Mouse (Mus musculus) MEL (cell line): Measurements from ENCODE around the gene Fkrp. TPM values are rescaled to one million over a fixed set of nuclear protein-coding genes. Genes with fewer than 3 reads are reported as not detected.

Experiments
- DNase-seq: peaks from one replicate; pipeline ENCODE4 v3.0.0; 2011; ENCODE audit warnings: low read depth, low spot score
- H3K27ac ChIP-seq: 2 replicates; pipeline ENCODE4 v1.5.1; 2012; ENCODE audit warnings: low read depth, mild to moderate bottlenecking, control low read depth, low read length, moderate library complexity; ENCODE audit not compliant: control insufficient read depth
- H3K27me3 ChIP-seq, 2 experiments: fragments of 150-350 bp in 1 of 2; sonication (generic) in 1 of 2; 2 replicates each; pipeline ENCODE4 v1.6.1; 2012; ENCODE audit warnings: low read length in 2 of 2, mild to moderate bottlenecking in 2 of 2, improper control_type of control experiment in 1 of 2, moderate library complexity in 1 of 2; ENCODE audit not compliant: insufficient read depth in 2 of 2, control insufficient read depth in 1 of 2
- H3K36me3 ChIP-seq, 2 experiments: 2 replicates each; pipeline ENCODE4 v1.6.1; 2012 to 2014; ENCODE audit warnings: low read length in 2 of 2, improper control_type of control experiment in 1 of 2, inconsistent platforms in 1 of 2, mild to moderate bottlenecking in 1 of 2; ENCODE audit not compliant: insufficient read depth in 2 of 2, control insufficient read depth in 1 of 2
- H3K4me1 ChIP-seq, 2 experiments: fragments of 150-350 bp in 1 of 2; sonication (generic) in 1 of 2; 2 replicates each; pipeline ENCODE4 v1.6.1; 2012; ENCODE audit warnings: low read length in 2 of 2, improper control_type of control experiment in 1 of 2, mild to moderate bottlenecking in 1 of 2; ENCODE audit not compliant: insufficient read depth in 2 of 2, control insufficient read depth in 1 of 2
- H3K4me3 ChIP-seq, 2 experiments: fragments of 150-350 bp in 1 of 2; sonication (generic) in 1 of 2; 2 replicates each; pipeline ENCODE4 v1.5.1; 2012; ENCODE audit warnings: low read depth in 2 of 2, low read length in 2 of 2, mild to moderate bottlenecking in 2 of 2, moderate library complexity in 2 of 2, control low read depth in 1 of 2, improper control_type of control experiment in 1 of 2; ENCODE audit not compliant: control insufficient read depth in 1 of 2, insufficient read depth in 1 of 2
- H3K79me2 ChIP-seq: 2 replicates; pipeline ENCODE4 v1.6.1; 2012; ENCODE audit warnings: mild to moderate bottlenecking, low read length, moderate library complexity; ENCODE audit not compliant: control insufficient read depth, poor library complexity, insufficient read depth
- H3K9ac ChIP-seq: 2 replicates; pipeline ENCODE4 v1.6.1; 2012; ENCODE audit warnings: low read depth, mild to moderate bottlenecking, control low read depth, low read length, moderate library complexity; ENCODE audit not compliant: control insufficient read depth, poor library complexity, severe bottlenecking
- H3K9me3 ChIP-seq: fragments of 150-350 bp; sonication (generic); replicated peaks from 2 replicates; pipeline ENCODE4 v1.6.1; 2012; ENCODE audit warnings: mild to moderate bottlenecking, low read length, improper control_type of control experiment, moderate library complexity; ENCODE audit not compliant: insufficient read depth
- BHLHE40 ChIP-seq: IDR thresholded peaks from 2 replicates; pipeline ENCODE4 v1.6.1; 2012; ENCODE audit warnings: low read depth, mild to moderate bottlenecking, inconsistent platforms, low read length, improper control_type of control experiment, borderline replicate concordance
- CHD1 ChIP-seq: IDR thresholded peaks from 2 replicates; pipeline ENCODE4 v1.6.1; 2012; ENCODE audit warnings: low read depth, mild to moderate bottlenecking, inconsistent platforms, low read length, improper control_type of control experiment
- CHD2 ChIP-seq: IDR thresholded peaks from 2 replicates; pipeline ENCODE4 v1.6.1; 2011; ENCODE audit warnings: low read length, improper control_type of control experiment
- CTCF ChIP-seq, 3 experiments: IDR thresholded peaks in 2 of 3; conservative IDR thresholded peaks in 1 of 3; 2 replicates each; pipeline ENCODE4 v1.5.1; 2011 to 2012; ENCODE audit warnings: low read length in 3 of 3, low read depth in 2 of 3, mild to moderate bottlenecking in 2 of 3, improper control_type of control experiment in 1 of 3, inconsistent platforms in 1 of 3, mixed read lengths in 1 of 3, moderate library complexity in 1 of 3; ENCODE audit not compliant: control insufficient read depth in 1 of 3, insufficient read depth in 1 of 3, poor library complexity in 1 of 3, severe bottlenecking in 1 of 3
- E2F4 ChIP-seq: IDR thresholded peaks from 2 replicates; pipeline ENCODE4 v1.6.1; 2011; ENCODE audit warnings: low read depth, low read length, improper control_type of control experiment, borderline replicate concordance
- ELF1 ChIP-seq: IDR thresholded peaks from 2 replicates; pipeline ENCODE4 v1.6.1; 2014; ENCODE audit warnings: low read depth, mild to moderate bottlenecking, inconsistent platforms, low read length, improper control_type of control experiment, moderate library complexity
- EP300 ChIP-seq, 2 experiments: IDR thresholded peaks; 2 replicates each; pipeline ENCODE4 v1.6.1; 2011; ENCODE audit warnings: improper control_type of control experiment in 2 of 2, low read length in 2 of 2, low read depth in 1 of 2, mild to moderate bottlenecking in 1 of 2
- GABPA ChIP-seq: IDR thresholded peaks from 2 replicates; pipeline ENCODE4 v1.6.1; 2012; ENCODE audit warnings: low read depth, mild to moderate bottlenecking, inconsistent platforms, low read length, improper control_type of control experiment, moderate library complexity
- GATA1 ChIP-seq: IDR thresholded peaks from 2 replicates; pipeline ENCODE4 v1.6.1; 2011; ENCODE audit warnings: low read depth, low read length, improper control_type of control experiment
- HCFC1 ChIP-seq: IDR thresholded peaks from 2 replicates; pipeline ENCODE4 v1.6.1; 2012; ENCODE audit warnings: low read depth, mild to moderate bottlenecking, inconsistent platforms, low read length, improper control_type of control experiment, moderate library complexity
- JUND ChIP-seq: IDR thresholded peaks from 2 replicates; pipeline ENCODE4 v1.6.1; 2011; ENCODE audit warnings: low read depth, mild to moderate bottlenecking, improper control_type of control experiment, low read length
- KAT2A ChIP-seq: conservative IDR thresholded peaks from 2 replicates; pipeline ENCODE4 v1.6.1; 2012; ENCODE audit warnings: low read depth, low read length, improper control_type of control experiment, inconsistent platforms
- MAFK ChIP-seq: IDR thresholded peaks from 2 replicates; pipeline ENCODE4 v1.6.1; 2011; ENCODE audit warnings: low read depth, mild to moderate bottlenecking, low read length, improper control_type of control experiment, borderline replicate concordance
- MAX ChIP-seq: IDR thresholded peaks from 2 replicates; pipeline ENCODE4 v1.6.1; 2011; ENCODE audit warnings: low read length, improper control_type of control experiment
- MAZ ChIP-seq: IDR thresholded peaks from 2 replicates; pipeline ENCODE4 v1.6.1; 2012; ENCODE audit warnings: low read depth, mild to moderate bottlenecking, inconsistent platforms, low read length, improper control_type of control experiment
- MEF2A ChIP-seq: IDR thresholded peaks from 2 replicates; pipeline ENCODE4 v1.6.1; 2014; ENCODE audit warnings: low read depth, mild to moderate bottlenecking, inconsistent platforms, low read length, improper control_type of control experiment; ENCODE audit not compliant: poor library complexity, insufficient replicate concordance, severe bottlenecking; ENCODE audit errors: extremely low read depth
- MXI1 ChIP-seq: IDR thresholded peaks from 2 replicates; pipeline ENCODE4 v1.6.1; 2011; ENCODE audit warnings: mild to moderate bottlenecking, low read depth, low read length, improper control_type of control experiment
- MYB ChIP-seq: IDR thresholded peaks from 2 replicates; pipeline ENCODE4 v1.6.1; 2011; ENCODE audit warnings: mild to moderate bottlenecking, low read depth, low read length, improper control_type of control experiment
- MYC ChIP-seq: IDR thresholded peaks from 2 replicates; pipeline ENCODE4 v1.6.1; 2011; ENCODE audit warnings: low read depth, mild to moderate bottlenecking, low read length, improper control_type of control experiment, moderate library complexity
- NELFE ChIP-seq: IDR thresholded peaks from 2 replicates; pipeline ENCODE4 v1.6.1; 2011; ENCODE audit warnings: low read depth, low read length, improper control_type of control experiment
- NRF1 ChIP-seq: IDR thresholded peaks from 2 replicates; pipeline ENCODE4 v1.6.1; 2014; ENCODE audit warnings: low read depth, mild to moderate bottlenecking, inconsistent platforms, low read length, improper control_type of control experiment, moderate library complexity; ENCODE audit not compliant: poor library complexity, insufficient read depth, severe bottlenecking
- POLR2A ChIP-seq, 2 experiments: IDR thresholded peaks; 2 replicates each; pipeline ENCODE4 v1.6.1; 2011 to 2012; ENCODE audit warnings: low read length in 2 of 2, mild to moderate bottlenecking in 2 of 2, control low read depth in 1 of 2, improper control_type of control experiment in 1 of 2, low read depth in 1 of 2, moderate library complexity in 1 of 2; ENCODE audit not compliant: control insufficient read depth in 1 of 2, insufficient read depth in 1 of 2, poor library complexity in 1 of 2
- POLR2AphosphoS2 ChIP-seq: IDR thresholded peaks from 2 replicates; pipeline ENCODE4 v1.6.1; 2011; ENCODE audit warnings: low read length, improper control_type of control experiment
- POLR2AphosphoS5 ChIP-seq: IDR thresholded peaks from 2 replicates; pipeline ENCODE4 v1.6.1; 2012; ENCODE audit warnings: low read depth, borderline replicate concordance, mild to moderate bottlenecking, inconsistent platforms, low read length, moderate library complexity, mixed read lengths
- RAD21 ChIP-seq: IDR thresholded peaks from 2 replicates; pipeline ENCODE4 v1.6.1; 2011; ENCODE audit warnings: mild to moderate bottlenecking, low read depth, low read length, improper control_type of control experiment
- RCOR1 ChIP-seq: IDR thresholded peaks from 2 replicates; pipeline ENCODE4 v1.6.1; 2012; ENCODE audit warnings: low read depth, mild to moderate bottlenecking, inconsistent platforms, low read length, improper control_type of control experiment
- SIN3A ChIP-seq: IDR thresholded peaks from 2 replicates; pipeline ENCODE4 v1.6.1; 2012; ENCODE audit warnings: low read length, improper control_type of control experiment, inconsistent platforms
- SMC3 ChIP-seq: IDR thresholded peaks from 2 replicates; pipeline ENCODE4 v1.6.1; 2011; ENCODE audit warnings: low read depth, low read length, improper control_type of control experiment
- TAL1 ChIP-seq: IDR thresholded peaks from 2 replicates; pipeline ENCODE4 v1.6.1; 2012; ENCODE audit warnings: mild to moderate bottlenecking, inconsistent platforms, low read length, moderate library complexity, mixed read lengths
- TBP ChIP-seq: IDR thresholded peaks from 2 replicates; pipeline ENCODE4 v1.8.0; 2011; ENCODE audit warnings: low read depth, low read length, improper control_type of control experiment
- USF1 ChIP-seq: IDR thresholded peaks from 2 replicates; pipeline ENCODE4 v1.6.1; 2014; ENCODE audit warnings: low read depth, mild to moderate bottlenecking, inconsistent platforms, low read length, improper control_type of control experiment, moderate library complexity
- USF2 ChIP-seq, 2 experiments: IDR thresholded peaks; 2 replicates each; pipeline ENCODE4 v1.6.1; 2011 to 2012; ENCODE audit warnings: improper control_type of control experiment in 2 of 2, low read length in 2 of 2, borderline replicate concordance in 1 of 2, inconsistent platforms in 1 of 2, low read depth in 1 of 2, mild to moderate bottlenecking in 1 of 2; ENCODE audit not compliant: insufficient read depth in 1 of 2
- ZKSCAN1 ChIP-seq: IDR thresholded peaks from 2 replicates; pipeline ENCODE4 v1.6.1; 2012; ENCODE audit warnings: low read depth, mild to moderate bottlenecking, inconsistent platforms, low read length, improper control_type of control experiment, moderate library complexity
- ZMIZ1 ChIP-seq: IDR thresholded peaks from 2 replicates; pipeline ENCODE4 v1.6.1; 2012; ENCODE audit warnings: low read depth, mild to moderate bottlenecking, inconsistent platforms, low read length, improper control_type of control experiment, moderate library complexity
- polyA plus RNA-seq, 2 experiments: library from polyadenylated mRNA; stranded (reverse) in 1 of 2; unstranded in 1 of 2; fragments of >175 nt in 1 of 2; fragments of >200 nt in 1 of 2; gene quantifications; 2 replicates each; pipeline versions ENCODE4 v1.2.1 to v1.2.4; 2012; ENCODE audit warnings: low replicate concordance in 2 of 2, low read depth in 1 of 2; ENCODE audit not compliant: insufficient read length in 2 of 2, insufficient read depth in 1 of 2, missing spikeins in 1 of 2
- total RNA-seq: library from RNA; depleted of rRNA; stranded (reverse); fragments of 300-350 nt; gene quantifications from 2 replicates; pipeline ENCODE4 v1.2.3, GENCODE M21; 2012

Fkrp gene
- total and polyA plus RNA-seq, 3 experiments, result 15.9 to 19.2 TPM; not detected in 1

GRCm38 (mm10) chr7:16785541-16786083 lies 30.9 kb downstream of the Fkrp start (continued):
- peak; percentile 41; the same call in 1 of the 2 replicates for TF ChIP-seq SIN3A
- no peak for TF ChIP-seq CTCF (IDR thresholded peaks at IDR 0.05 in 2 of 3, conservative IDR thresholded peaks at IDR 0.05 in 1 of 3; ENCODE audit: control insufficient read depth in 1 of 3, insufficient read depth in 1 of 3, low read depth in 2 of 3, low read length in 3 of 3, poor library complexity in 1 of 3, severe bottlenecking in 1 of 3)
- peak; percentile 43 for TF ChIP-seq TAL1

GRCm38 (mm10) chr7:16784498-16784976 lies 32.0 kb downstream of the Fkrp start:
- H3K27me3 ChIP-seq, result no peaks in the 10 kb centered on the region
- peak overlapping the region; percentile 61 to 64 for H3K4me3 ChIP-seq
- DNase-seq, result peak; percentile 85
- peaks cover 5 to 17% of the 10 kb centered on the region in 2 experiments; a peak in 3 of 4 replicates for H3K36me3 ChIP-seq
- peaks cover 50% of the 10 kb centered on the region for H3K79me2 ChIP-seq
- H3K9ac ChIP-seq, result peak overlapping the region; percentile 85
- H3K27ac ChIP-seq, result peak overlapping the region; percentile 77
- H3K9me3 ChIP-seq, result no peaks in the 10 kb centered on the region
- peaks cover 0 to 10% of the 10 kb centered on the region in 2 experiments; a peak in 3 of 4 replicates for H3K4me1 ChIP-seq
- TF ChIP-seq EP300 (IDR thresholded peaks at IDR 0.05; ENCODE audit: low read depth in 1 of 2, low read length in 2 of 2) (0 out of 4 replicates have a peak, but pooled peaks of 1 of the 2 experiments have one; percentile 7), MAZ (no peak), BHLHE40 (peak; percentile 61; the same call in 1 of the 2 replicates), POLR2AphosphoS2 (no peak; the same call in 1 of the 2 replicates), MAX (peak; percentile 83), MYC (peak; percentile 94), JUND (no peak), RCOR1 (no peak), MEF2A (no peak), GABPA (no peak), ELF1 (no peak; the same call in 1 of the 2 replicates), POLR2A (IDR thresholded peaks at IDR 0.05; ENCODE audit: control insufficient read depth in 1 of 2, insufficient read depth in 1 of 2, low read depth in 1 of 2, low read length in 2 of 2, poor library complexity in 1 of 2) (peak; percentile 15 to 52; a peak in 2 of 4 replicates), ZKSCAN1 (no peak), HCFC1 (peak; percentile 19; the same call in 1 of the 2 replicates), CHD2 (no peak), E2F4 (no peak), SIN3A (peak; percentile 71), TBP (peak; percentile 57), MAFK (no peak), USF2 (IDR thresholded peaks at IDR 0.05; ENCODE audit: borderline replicate concordance in 1 of 2, insufficient read depth in 1 of 2, low read depth in 1 of 2, low read length in 2 of 2) (no peak), USF1 (no peak), KAT2A (no peak), ZMIZ1 (0 out of 2 replicates have a peak, but pooled peaks have one; percentile 35), SMC3 (no peak), GATA1 (no peak), MXI1 (peak; percentile 93), NELFE (0 out of 2 replicates have a peak, but pooled peaks have one; percentile 48), POLR2AphosphoS5 (no peak), NRF1 (peak; percentile 54; the same call in 1 of the 2 replicates), RAD21 (no peak), CHD1 (no peak), MYB (no peak)
